Mouse (Mus musculus): ENCODE data around the gene Ccl1.

Ccl1 gene

GRCm38 (mm10) chr11:82206960-82207488, 98.5 kb downstream of the Ccl1 start:
- no peak for DNase-seq (ENCODE audit: low read depth, low spot score)

- DNase-seq (ENCODE audit: low read depth, low spot score): no peak
Measured at GRCm38 (mm10) chr11:82205221-82205620, 100.3 kb downstream of the Ccl1 start.

- peak; percentile 28 for DNase-seq (ENCODE audit: low read depth, low spot score)
Measured at GRCm38 (mm10) chr11:82203706-82204105, 101.8 kb downstream of the Ccl1 start.

DNA sequence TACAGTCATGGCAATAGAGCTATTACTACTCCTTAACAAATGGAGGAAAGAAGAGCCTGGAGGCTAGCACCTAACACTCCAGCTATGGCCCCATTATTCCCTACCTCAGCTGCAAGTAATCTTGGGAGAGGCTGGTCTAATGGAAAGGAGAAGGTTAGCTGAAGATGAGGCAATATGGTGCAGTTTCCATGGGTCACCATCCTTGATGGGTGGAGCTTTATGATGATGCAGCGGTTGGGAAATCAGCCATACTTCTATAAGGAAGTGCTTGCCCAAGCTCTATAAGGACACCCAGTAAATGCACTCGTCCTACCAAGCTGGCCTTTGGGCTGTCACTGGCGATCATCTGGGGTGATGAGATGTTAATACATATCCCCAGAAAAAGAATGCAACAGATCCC, 107.7 kb downstream of the Ccl1 start:
- no peak for DNase-seq (ENCODE audit: low read depth, low spot score)

DNA sequence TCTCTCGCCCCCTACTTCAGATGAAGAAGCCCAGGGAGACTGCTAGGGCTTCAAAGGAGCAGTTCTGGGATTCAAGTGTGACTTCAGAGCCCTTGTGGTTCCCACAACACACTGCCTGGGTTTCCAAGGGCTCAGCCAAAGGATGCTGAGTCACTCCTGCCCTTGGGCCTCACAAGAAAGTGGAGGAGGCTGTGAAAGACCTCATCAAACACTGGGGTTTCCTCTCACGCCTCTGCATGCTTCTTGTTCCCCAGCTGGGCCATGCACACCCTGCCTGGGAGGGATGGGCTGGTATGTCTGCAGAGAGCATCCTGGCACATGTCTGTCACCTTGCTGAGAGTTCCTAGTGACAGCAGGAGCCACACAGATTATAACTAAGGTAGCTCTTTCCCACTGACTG, 110.5 kb downstream of the Ccl1 start:
- peak; percentile 28 for DNase-seq (ENCODE audit: low read depth, low spot score)

DNA sequence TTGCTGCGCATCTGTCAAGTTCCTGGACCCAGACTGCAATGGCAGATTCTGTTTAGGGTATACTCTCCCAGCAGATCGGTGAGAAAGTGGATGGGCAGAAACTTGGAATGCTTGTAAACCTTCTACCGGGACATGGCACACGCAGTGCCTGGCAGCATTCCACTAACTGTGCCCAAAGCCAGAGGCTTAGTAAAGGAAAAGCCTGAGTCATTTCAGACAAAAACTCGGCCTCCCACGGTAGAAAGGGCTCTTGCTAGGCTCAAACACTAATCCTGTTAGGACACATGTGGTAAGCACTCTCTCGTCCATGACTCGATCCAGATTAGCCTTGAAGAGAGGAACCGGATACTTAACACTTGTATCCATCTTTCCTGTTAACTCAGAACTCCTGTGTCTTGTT, 111.7 kb downstream of the Ccl1 start:
- no peak for DNase-seq (ENCODE audit: low read depth, low spot score)

DNA sequence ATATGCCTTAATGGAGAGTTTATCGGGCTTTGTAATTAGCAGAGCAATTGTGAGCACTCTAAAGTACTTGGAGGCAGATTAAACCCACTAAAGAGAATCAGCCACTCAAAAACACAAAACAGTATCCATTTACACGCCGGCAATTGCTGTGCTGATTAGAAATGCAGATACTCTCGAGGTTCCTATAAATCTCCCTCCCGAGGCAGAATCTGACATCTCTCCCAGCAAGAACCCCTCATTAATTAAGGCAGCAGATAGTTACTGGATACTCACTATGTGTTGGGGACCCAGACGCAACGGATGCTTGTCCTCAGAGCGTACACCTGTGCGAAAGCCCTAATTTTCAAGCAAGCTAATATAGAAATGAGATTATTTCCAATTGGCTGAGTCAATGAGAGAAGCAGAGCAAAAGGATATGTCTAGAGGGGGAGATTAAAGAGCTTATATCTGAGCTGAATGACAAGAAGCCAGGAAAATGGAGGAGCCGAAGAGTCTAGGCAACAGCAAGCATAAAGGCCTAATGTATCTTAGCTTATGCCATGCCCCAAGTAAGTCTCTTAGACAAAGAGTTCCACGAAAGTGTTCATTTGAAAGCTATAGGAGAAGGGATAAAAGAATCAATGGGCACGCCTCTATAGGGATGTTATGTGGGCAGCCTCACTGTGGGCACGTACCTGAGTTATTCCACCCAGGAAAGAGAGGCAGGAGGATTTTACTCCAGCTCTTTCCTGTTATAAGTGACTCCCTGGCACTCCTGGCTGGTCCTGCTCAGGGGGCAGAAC, 115.5 kb downstream of the Ccl1 start:
- DNase-seq (ENCODE audit: low read depth, low spot score): no peak

DNA sequence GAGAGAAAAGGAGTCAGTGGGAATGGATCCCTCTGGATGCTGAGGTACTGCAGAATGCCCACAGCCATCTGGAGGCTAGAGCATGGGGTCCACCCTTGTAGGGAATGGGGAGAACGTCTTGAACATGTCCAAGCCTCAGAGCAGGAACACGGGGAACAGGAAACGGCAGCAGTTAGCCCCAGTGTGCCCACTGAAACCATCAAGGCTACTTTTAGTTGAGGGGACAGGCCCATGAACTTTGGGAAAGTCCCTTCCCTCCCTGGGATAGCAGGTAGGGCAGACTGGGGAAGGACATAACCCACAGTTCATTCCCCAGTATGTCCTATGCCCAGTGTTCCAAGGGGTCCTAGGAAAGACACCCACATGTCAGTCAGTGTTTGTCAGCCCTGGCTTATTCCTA, 119.8 kb downstream of the Ccl1 start:
- no peak for DNase-seq (ENCODE audit: low read depth, low spot score)

GRCm38 (mm10) chr11:82183281-82183935, 122.1 kb downstream of the Ccl1 start:
- peak; percentile 75 for DNase-seq (ENCODE audit: low read depth, low spot score)

DNA sequence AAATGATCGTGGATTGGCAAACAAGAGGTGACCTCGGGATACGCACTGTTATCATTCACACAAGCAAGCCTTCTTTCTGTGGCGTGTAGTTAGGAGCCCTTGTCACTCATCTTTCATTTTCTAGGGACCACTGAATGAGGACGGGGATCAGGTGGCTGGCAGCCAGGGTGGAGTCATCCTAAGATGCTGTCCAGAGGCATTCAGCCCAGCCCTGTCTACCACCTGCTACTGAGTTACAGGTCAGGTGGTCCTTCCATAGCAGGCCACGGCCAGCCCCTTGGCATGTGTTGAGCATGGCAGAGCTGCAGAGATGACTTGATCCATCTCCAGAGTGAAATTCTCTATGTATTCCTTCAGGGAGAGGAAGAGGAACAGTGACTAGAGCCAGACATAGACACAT, 123.1 kb downstream of the Ccl1 start:
- DNase-seq (ENCODE audit: low read depth, low spot score): no peak

GRCm38 (mm10) chr11:82181331-82181730, 124.2 kb downstream of the Ccl1 start:
- DNase-seq (ENCODE audit: low read depth, low spot score): no peak

- DNase-seq (ENCODE audit: low read depth, low spot score): peak; percentile 17
Measured at GRCm38 (mm10) chr11:82178161-82178560, 127.3 kb downstream of the Ccl1 start.

- peak; percentile 83 for DNase-seq (ENCODE audit: low read depth, low spot score)
Measured at GRCm38 (mm10) chr11:82177711-82178110, 127.8 kb downstream of the Ccl1 start.

GRCm38 (mm10) chr11:82174794-82175193, 130.7 kb downstream of the Ccl1 start:
- DNase-seq (ENCODE audit: low read depth, low spot score): peak; percentile 77

GRCm38 (mm10) chr11:82173491-82173890, 132.0 kb downstream of the Ccl1 start:
- DNase-seq (ENCODE audit: low read depth, low spot score): no peak

GRCm38 (mm10) chr11:82171316-82172071, 134.0 kb downstream of the Ccl1 start:
- DNase-seq (ENCODE audit: low read depth, low spot score): no peak

DNA sequence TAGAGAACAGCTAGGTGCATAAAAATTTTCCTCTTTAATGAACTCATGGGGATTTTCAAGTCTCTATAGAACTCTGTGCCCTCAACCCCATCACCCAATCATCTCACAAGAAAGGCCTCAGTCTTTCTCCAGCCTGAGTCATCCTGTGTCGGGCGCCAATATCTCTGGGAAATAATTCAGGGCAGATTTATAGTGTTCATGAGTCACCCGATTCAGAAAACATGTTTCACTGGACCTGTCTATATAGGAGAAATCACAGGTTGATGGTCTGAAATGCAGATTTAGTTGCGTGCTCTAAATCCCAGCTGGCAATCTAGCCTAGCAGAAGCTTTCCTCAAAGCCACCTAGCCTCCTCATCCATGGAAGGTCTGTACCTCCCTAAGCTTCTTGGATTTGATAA, 136.0 kb downstream of the Ccl1 start:
- DNase-seq (ENCODE audit: low read depth, low spot score): no peak

- DNase-seq (ENCODE audit: low read depth, low spot score): no peak
Measured at GRCm38 (mm10) chr11:82168308-82168707, 137.2 kb downstream of the Ccl1 start.

DNA sequence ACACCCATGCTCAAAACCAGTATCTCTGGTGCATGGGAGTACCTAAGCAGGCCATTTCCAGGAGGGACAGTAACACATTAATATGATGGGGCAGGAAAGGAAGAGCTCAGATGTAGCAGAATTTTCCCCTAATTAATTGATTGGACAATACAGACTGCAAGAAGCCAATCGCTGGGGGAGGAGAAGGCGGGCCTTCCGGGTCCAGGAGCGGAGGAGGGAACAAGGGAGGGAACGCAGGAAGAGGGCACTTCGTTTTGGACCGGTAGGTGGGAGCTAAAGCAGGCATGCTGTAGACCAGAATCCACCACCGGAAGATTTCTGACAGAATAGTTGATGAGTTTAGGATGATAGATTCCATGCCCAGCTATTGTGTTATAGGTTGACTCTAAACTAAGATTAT, 142.2 kb downstream of the Ccl1 start:
- DNase-seq (ENCODE audit: low read depth, low spot score): no peak

DNA sequence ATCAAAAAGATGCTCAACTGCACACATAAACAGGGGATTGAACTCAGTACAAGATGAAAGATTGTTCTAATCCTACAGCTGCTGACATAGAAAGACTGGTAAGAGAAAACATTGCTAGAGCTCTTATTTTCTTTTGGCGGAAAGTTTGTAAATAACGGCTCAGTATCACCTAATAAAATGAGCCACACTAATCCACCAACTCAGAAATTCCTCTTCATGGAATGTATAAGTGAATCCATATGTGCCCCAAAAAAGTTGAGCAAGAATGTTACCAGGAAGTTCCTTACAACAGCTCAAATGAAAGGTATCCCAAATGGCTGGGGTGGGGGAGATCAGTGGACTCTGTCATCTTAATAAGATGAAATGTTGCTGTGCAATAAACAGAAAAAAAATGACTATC, 146.4 kb downstream of the Ccl1 start:
- no peak for DNase-seq (ENCODE audit: low read depth, low spot score)

GRCm38 (mm10) chr11:82139492-82140094, 165.9 kb downstream of the Ccl1 start:
- no peak for DNase-seq (ENCODE audit: low read depth, low spot score)

- no peak for DNase-seq (ENCODE audit: low read depth, low spot score)
Measured at GRCm38 (mm10) chr11:82136196-82136595, 169.3 kb downstream of the Ccl1 start.
